ENCODE assay signal across 7 mouse cellular contexts in the genomic region with DNA sequence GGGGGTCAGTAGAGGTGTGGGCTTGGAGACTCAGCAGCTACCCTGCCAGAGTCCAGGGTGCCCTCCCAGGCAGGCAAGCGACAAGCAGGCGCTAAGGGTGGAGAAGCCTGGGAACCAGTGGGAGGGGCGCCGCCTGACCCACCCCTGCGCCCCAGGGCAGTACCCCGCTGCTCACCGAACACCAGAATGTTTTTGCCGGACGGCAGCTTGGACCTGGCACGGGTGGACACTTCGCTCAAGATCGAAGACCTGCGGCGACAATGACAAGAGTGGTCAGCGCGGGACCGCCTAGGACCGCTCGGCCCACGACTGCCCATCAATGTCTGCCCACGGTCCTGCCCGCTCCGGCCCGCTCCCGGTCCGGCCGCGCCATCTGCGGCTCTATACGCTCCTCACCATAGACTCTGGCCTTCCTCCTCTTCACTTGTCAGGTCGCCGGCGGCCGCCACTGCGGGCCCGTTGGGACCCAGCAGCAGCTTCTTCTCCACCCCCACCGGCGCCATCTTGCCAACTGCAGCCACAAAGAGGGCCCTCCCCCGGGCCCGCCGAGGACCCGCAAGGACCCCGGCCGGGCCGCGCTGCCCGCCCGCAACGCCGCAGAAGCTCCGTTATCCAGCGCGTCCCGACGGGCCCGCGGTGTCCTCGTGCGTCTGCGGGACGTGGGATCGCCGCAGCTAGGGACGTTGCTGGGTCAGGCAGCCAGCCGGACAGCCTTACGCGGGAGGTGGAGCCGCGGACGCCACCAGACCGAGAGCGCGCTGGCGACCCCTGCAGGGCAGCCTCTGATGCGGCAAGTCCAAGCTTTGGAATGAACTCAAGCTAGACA. TPM values are rescaled to one million over a fixed set of nuclear protein-coding genes. Genes with fewer than 3 reads are reported as not detected.
A peak's percentile ranks its signal among the peaks of the same experiment; 100 is the strongest.
DNase-seq lines count a peak whose midpoint lies in the region; ATAC-seq lines count a peak whose summit lies in the region.

A gene (minus strand): TSS at position 749 of the 826 bp plus-strand sequence.

- H3K36me3 ChIP-seq in intestine, embryonic 14.5 days (ENCODE audit: control insufficient read depth, insufficient read depth, low read length), result peaks cover 30% of the 10 kb centered on the region
- peaks cover 37% of the 10 kb centered on the region for H3K36me3 ChIP-seq in midbrain, embryonic 10.5 days

- H3K4me2 ChIP-seq in intestine, embryonic 14.5 days (ENCODE audit: low read length), result peak within 1 kb of the TSS; percentile 78

- under 1% methylated on average over 75 of the region's 75 CpGs for WGBS in intestine, embryonic 14.5 days
- under 1% methylated on average over 75 of the region's 75 CpGs for WGBS in midbrain, embryonic 10.5 days

- peak within 1 kb of the TSS; percentile 95 for H3K4me3 ChIP-seq in intestine, embryonic 14.5 days (ENCODE audit: low read depth, low read length)
- H3K4me3 ChIP-seq in midbrain, embryonic 10.5 days, result peak within 1 kb of the TSS; percentile 98

- H3K27me3 ChIP-seq in intestine, embryonic 14.5 days (replicated peaks; ENCODE audit: control insufficient read depth, insufficient read depth, low read length), result no peaks in the 10 kb centered on the region
- H3K27me3 ChIP-seq in midbrain, embryonic 10.5 days (ENCODE audit: low read depth, poor library complexity, severe bottlenecking), result no peaks in the 10 kb centered on the region

- DNase-seq in adrenal gland, adult (ENCODE audit: inconsistent age in 2 of 2, low spot score in 1 of 2), result peak; percentile 92 to 98
- DNase-seq in embryo, embryonic 10.5 days (ENCODE audit: low spot score), result peak; percentile 91
- peak; percentile 89 for DNase-seq in gastrocnemius, postnatal 25 days
- DNase-seq in intestine, embryonic 14.5 days (ENCODE audit: low spot score), result peak; percentile 98
- DNase-seq in left cerebral cortex, postnatal 25 days (ENCODE audit: low spot score in 2 of 2), result peak; percentile 93 to 95
- peak; percentile 92 for DNase-seq in midbrain, embryonic 10.5 days (ENCODE audit: low spot score)
- DNase-seq in right cerebral cortex, postnatal 4 days, result peak; percentile 97

- H3K9me3 ChIP-seq in intestine, embryonic 14.5 days (ENCODE audit: control insufficient read depth, low read length), result no peaks in the 10 kb centered on the region
- no peaks in the 10 kb centered on the region for H3K9me3 ChIP-seq in midbrain, embryonic 10.5 days (replicated peaks)

- peak within 1 kb of the TSS; percentile 90 for H3K27ac ChIP-seq in intestine, embryonic 14.5 days (ENCODE audit: low read depth)
- peak within 1 kb of the TSS; percentile 99 for H3K27ac ChIP-seq in midbrain, embryonic 10.5 days (replicated peaks)

- peaks cover 13% of the 10 kb centered on the region; the same call in 1 of the 2 replicates for H3K4me1 ChIP-seq in intestine, embryonic 14.5 days (replicated peaks; ENCODE audit: control insufficient read depth, insufficient read depth, low read length)
- H3K4me1 ChIP-seq in midbrain, embryonic 10.5 days, result peaks cover 16% of the 10 kb centered on the region

- peak within 1 kb of the TSS; percentile 95 for H3K9ac ChIP-seq in intestine, embryonic 14.5 days (ENCODE audit: low read length)

- intact Hi-C loops in left cerebral cortex, postnatal 25 days (cut with DNase I), result loop anchor here (1.0 to 5.0 kb wide), 3 partner anchors 90 to 192 kb away; a partner anchor contains a TSS

- peak; percentile 88 for ATAC-seq in intestine, embryonic 14.5 days (replicated peaks; ENCODE audit: low FRiP score, low TSS enrichment, low read depth)

RNA-seq across cellular contexts. Expression of the gene that starts here (rescaled TPM):
- total RNA-seq in gastrocnemius, postnatal 25 days (2021), result 100 to 1,000 TPM in 1 of 2 experiments, 10 to 100 TPM in 1; 63.2 to 101 TPM
- 46.1 and 55.3 TPM in 2 replicates for polyA plus RNA-seq in intestine, embryonic 14.5 days (2014; fragmentation: Nextera tagmentation; extraction: Ambion mirVana)
- total RNA-seq in left cerebral cortex, postnatal 25 days (2021), result 100 to 1,000 TPM; 267 to 283 TPM
- polyA plus RNA-seq in midbrain, embryonic 10.5 days (2016; fragmentation: Nextera tagmentation; extraction: Ambion mirVana), result 80.1 and 96.1 TPM in 2 replicates

Comparison
In these comparisons a context has a peak if more than half of its experiments do, and no peak if none do; other contexts are left out.
1. Peak in every context shown above with its lines: DNase-seq, ATAC-seq, H3K4me3 ChIP-seq and H3K27ac ChIP-seq.